Mouse (Mus musculus): Measurements from ENCODE around the gene Lpp. TPM values are rescaled to one million over a fixed set of nuclear protein-coding genes. Genes with fewer than 3 reads are reported as not detected.
A peak's percentile ranks its signal among the peaks of the same experiment; 100 is the strongest.

Lpp gene
- polyA plus RNA-seq, 1 experiment from 2014 or later: 11.9 TPM

- no peaks in the 10 kb centered on the region for H3K9me3 ChIP-seq
- H3K36me3 ChIP-seq: no peaks in the 10 kb centered on the region
- no peak overlapping the region for H3K4me2 ChIP-seq
- peaks cover 12% of the 10 kb centered on the region; the same call in 1 of the 2 replicates for H3K4me1 ChIP-seq (replicated peaks)
- H3K27me3 ChIP-seq: no peaks in the 10 kb centered on the region
- no peak overlapping the region for H3K27ac ChIP-seq
- no peak overlapping the region for H3K4me3 ChIP-seq
- 90% methylated on average over 3 of the region's 3 CpGs for WGBS
- H3K9ac ChIP-seq: no peak overlapping the region
- no peak for ATAC-seq (ENCODE audit: low FRiP score)
Observed at GRCm38 (mm10) chr16:24427606-24428005, 34.3 kb downstream of the Lpp start.

GRCm38 (mm10) chr16:24428055-24428454, 34.7 kb downstream of the Lpp start:
- Histone ChIP-seq H3K4me2 (no peak overlapping the region), H3K9ac (no peak overlapping the region), H3K36me3 (no peaks in the 10 kb centered on the region), H3K9me3 (no peaks in the 10 kb centered on the region), H3K4me1 (replicated peaks) (peaks cover 11% of the 10 kb centered on the region; the same call in 1 of the 2 replicates), H3K27ac (no peak overlapping the region), H3K4me3 (no peak overlapping the region), H3K27me3 (no peaks in the 10 kb centered on the region)
- WGBS: 77% methylated on average over 4 of the region's 4 CpGs
- ATAC-seq (ENCODE audit: low FRiP score): no peak

DNA sequence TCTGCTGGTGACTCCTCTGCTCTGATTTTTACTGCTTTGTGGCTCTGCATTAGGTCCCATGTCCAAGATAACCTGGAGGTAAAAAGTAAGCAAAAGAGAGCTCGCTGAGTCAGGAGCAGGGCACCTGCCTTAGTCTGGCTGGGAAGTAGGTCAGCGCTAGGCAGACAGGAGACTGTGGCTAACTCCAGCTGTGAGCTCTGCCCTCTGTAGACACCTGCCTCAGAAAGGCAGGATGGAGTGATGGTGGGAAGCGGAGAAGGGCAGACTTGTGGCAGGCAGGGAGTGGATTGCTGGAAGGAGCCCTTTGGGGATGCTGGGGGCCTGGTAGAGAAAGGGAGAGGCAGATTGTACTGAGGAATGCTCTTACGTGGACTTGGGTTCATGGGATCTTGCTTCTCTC, 35.4 kb downstream of the Lpp start:
- no peaks in the 10 kb centered on the region for H3K36me3 ChIP-seq
- H3K4me2 ChIP-seq: no peak overlapping the region
- 85% methylated on average over 4 of the region's 4 CpGs for WGBS
- no peak overlapping the region for H3K27ac ChIP-seq
- no peak for ATAC-seq (ENCODE audit: low FRiP score)
- no peaks in the 10 kb centered on the region for H3K9me3 ChIP-seq
- no peak overlapping the region; the same call in 1 of the 2 replicates for H3K9ac ChIP-seq
- H3K27me3 ChIP-seq: no peaks in the 10 kb centered on the region
- H3K4me1 ChIP-seq (replicated peaks): peaks cover 11% of the 10 kb centered on the region
- no peak overlapping the region for H3K4me3 ChIP-seq

- H3K4me3 ChIP-seq: no peak overlapping the region
- peaks cover 16% of the 10 kb centered on the region for H3K4me1 ChIP-seq (replicated peaks)
- H3K9me3 ChIP-seq: no peaks in the 10 kb centered on the region
- H3K4me2 ChIP-seq: no peak overlapping the region
- H3K36me3 ChIP-seq: no peaks in the 10 kb centered on the region
- 71% methylated on average over 5 of the region's 5 CpGs for WGBS
- H3K27me3 ChIP-seq: no peaks in the 10 kb centered on the region
- no peak overlapping the region for H3K9ac ChIP-seq
- no peak overlapping the region for H3K27ac ChIP-seq
- ATAC-seq (ENCODE audit: low FRiP score): no peak
Observed at GRCm38 (mm10) chr16:24429691-24430090, 36.4 kb downstream of the Lpp start.

DNA sequence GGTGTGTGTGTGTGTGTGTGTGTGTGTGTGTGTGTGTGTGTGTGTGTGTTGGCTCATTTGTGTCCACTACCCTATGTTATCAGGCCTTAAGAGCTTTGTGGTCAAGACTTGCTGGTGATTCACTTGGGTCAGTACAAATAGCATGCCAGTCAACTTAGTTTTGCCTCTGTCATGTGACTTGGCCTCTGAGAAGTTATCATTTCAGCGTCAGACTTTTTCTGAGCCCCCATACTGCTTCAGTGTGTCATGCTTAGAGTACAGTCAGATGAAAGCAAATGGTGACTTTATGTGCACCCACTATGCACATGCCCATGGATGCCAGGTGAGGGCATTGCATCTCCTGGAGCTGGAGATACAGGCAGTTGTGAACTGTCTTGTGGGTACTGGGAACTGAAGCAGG, 38.5 kb downstream of the Lpp start:
- Histone ChIP-seq H3K36me3 (no peaks in the 10 kb centered on the region), H3K9me3 (no peaks in the 10 kb centered on the region), H3K9ac (no peak overlapping the region), H3K27ac (no peak overlapping the region), H3K4me1 (replicated peaks) (peaks cover 26% of the 10 kb centered on the region), H3K4me2 (no peak overlapping the region), H3K4me3 (no peak overlapping the region), H3K27me3 (no peaks in the 10 kb centered on the region)
- no peak for ATAC-seq (ENCODE audit: low FRiP score)
- 92% methylated on average over 1 of the region's 1 CpGs for WGBS

GRCm38 (mm10) chr16:24433563-24433962, 40.3 kb downstream of the Lpp start:
- Histone ChIP-seq H3K4me3 (no peak overlapping the region), H3K27ac (no peak overlapping the region), H3K27me3 (no peaks in the 10 kb centered on the region), H3K9ac (no peak overlapping the region), H3K4me2 (no peak overlapping the region), H3K9me3 (no peaks in the 10 kb centered on the region), H3K36me3 (no peaks in the 10 kb centered on the region), H3K4me1 (replicated peaks) (peaks cover 30% of the 10 kb centered on the region)
- ATAC-seq (ENCODE audit: low FRiP score): no peak
- WGBS: 29% methylated on average over 7 of the region's 7 CpGs

GRCm38 (mm10) chr16:24434026-24434425, 40.7 kb downstream of the Lpp start:
- Histone ChIP-seq H3K36me3 (no peaks in the 10 kb centered on the region), H3K27me3 (no peaks in the 10 kb centered on the region), H3K4me3 (no peak overlapping the region), H3K9ac (no peak overlapping the region), H3K4me1 (replicated peaks) (peaks cover 28% of the 10 kb centered on the region), H3K9me3 (no peaks in the 10 kb centered on the region), H3K27ac (peak overlapping the region; percentile 31), H3K4me2 (no peak overlapping the region)
- ATAC-seq (ENCODE audit: low FRiP score): peak; percentile 30; the same call in 1 of the 2 replicates
- WGBS: 72% methylated on average over 7 of the region's 7 CpGs

DNA sequence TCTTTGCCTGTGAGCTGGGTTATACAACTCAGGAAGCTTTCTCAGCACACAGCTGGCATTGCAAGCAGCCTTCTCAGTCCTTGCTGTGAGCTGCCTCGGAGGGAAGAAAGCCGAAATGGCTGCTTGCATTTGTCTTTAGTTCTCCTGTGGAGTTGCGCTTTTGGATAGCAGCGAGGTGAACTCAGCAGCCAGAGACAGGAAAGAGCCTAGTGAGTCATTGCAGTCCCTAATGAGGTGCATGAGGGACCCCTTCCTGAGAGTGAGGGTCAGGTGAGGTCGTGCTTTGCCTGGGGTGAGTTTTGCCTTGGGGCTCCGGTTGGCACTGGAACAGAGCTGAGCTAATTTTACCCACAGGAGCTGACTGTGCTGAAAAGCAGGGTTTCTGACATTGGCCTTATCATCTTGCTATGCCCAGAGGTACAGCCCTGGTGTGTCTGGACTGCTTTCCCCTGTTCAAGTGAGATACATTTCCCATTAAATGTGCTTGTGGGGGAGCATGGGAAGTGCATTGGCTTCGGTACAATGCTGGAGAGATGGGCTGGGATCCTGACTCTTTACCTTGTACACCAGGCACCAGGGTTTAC, 41.3 kb downstream of the Lpp start:
- Histone ChIP-seq H3K36me3 (no peaks in the 10 kb centered on the region), H3K9ac (no peak overlapping the region; the same call in 1 of the 2 replicates), H3K4me3 (no peak overlapping the region), H3K4me2 (no peak overlapping the region), H3K9me3 (no peaks in the 10 kb centered on the region), H3K27ac (peak overlapping the region; percentile 31), H3K4me1 (replicated peaks) (peaks cover 28% of the 10 kb centered on the region), H3K27me3 (no peaks in the 10 kb centered on the region)
- ATAC-seq (ENCODE audit: low FRiP score): peak; percentile 44; the same call in 1 of the 2 replicates
- 51% methylated on average over 7 of the region's 7 CpGs for WGBS

DNA sequence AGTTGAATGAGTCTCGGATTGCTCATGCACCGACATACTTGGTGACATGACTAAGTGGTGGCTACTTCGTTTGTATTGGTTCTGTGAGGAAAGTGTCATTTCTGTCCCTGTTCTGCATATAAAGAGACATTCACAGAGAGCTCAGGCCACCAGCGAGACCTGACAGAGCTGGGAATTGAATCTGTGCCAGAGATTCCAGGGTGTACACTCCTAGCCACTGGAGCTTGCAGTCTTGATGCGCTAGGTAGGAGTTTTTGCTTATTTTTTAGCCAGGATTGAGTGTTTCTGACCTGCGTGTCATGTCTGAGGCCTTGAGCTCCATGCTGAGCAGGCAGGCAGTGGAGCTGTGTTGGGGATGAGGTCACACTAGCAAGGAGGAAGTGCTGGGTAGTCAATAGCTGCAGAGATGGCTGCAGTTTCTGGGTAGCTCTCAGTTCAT, 41.8 kb downstream of the Lpp start:
- Histone ChIP-seq H3K27me3 (no peaks in the 10 kb centered on the region), H3K36me3 (no peaks in the 10 kb centered on the region), H3K4me2 (no peak overlapping the region), H3K4me1 (replicated peaks) (peaks cover 28% of the 10 kb centered on the region), H3K9me3 (no peaks in the 10 kb centered on the region), H3K4me3 (no peak overlapping the region), H3K9ac (no peak overlapping the region), H3K27ac (peak overlapping the region; percentile 31; the same call in 1 of the 2 replicates)
- 56% methylated on average over 6 of the region's 6 CpGs for WGBS
- ATAC-seq (ENCODE audit: low FRiP score): no peak; the same call in 1 of the 2 replicates

DNA sequence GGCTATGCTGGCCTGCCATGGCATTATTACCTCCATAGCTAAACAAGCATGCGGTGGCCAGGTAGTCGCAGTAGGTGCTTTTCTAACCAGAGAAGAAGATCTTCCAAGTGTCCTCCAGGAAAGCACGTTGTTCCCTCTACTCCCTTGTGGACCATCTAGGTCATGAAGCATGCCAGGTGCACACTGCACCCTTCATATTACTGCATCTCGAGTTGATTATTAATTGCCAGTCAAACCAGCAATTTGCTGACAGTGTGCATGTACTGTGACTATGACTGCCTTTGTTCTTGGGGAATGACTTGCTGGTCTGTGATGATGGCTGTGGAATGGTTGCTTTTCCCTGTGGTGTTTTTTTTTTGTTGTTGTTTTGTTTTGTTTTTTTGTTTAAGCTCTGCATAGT, 45.1 kb downstream of the Lpp start:
- Histone ChIP-seq H3K9me3 (no peaks in the 10 kb centered on the region), H3K4me1 (replicated peaks) (peaks cover 43% of the 10 kb centered on the region), H3K36me3 (no peaks in the 10 kb centered on the region), H3K9ac (no peak overlapping the region), H3K27me3 (no peaks in the 10 kb centered on the region), H3K4me3 (no peak overlapping the region), H3K27ac (no peak overlapping the region), H3K4me2 (no peak overlapping the region)
- ATAC-seq (ENCODE audit: low FRiP score): no peak
- 83% methylated on average over 4 of the region's 4 CpGs for WGBS

GRCm38 (mm10) chr16:24441338-24441737, 48.0 kb downstream of the Lpp start:
- Histone ChIP-seq H3K27me3 (no peaks in the 10 kb centered on the region), H3K4me3 (no peak overlapping the region), H3K9ac (no peak overlapping the region), H3K4me1 (replicated peaks) (peaks cover 24% of the 10 kb centered on the region), H3K4me2 (no peak overlapping the region), H3K9me3 (no peaks in the 10 kb centered on the region), H3K36me3 (no peaks in the 10 kb centered on the region), H3K27ac (no peak overlapping the region)
- ATAC-seq (ENCODE audit: low FRiP score): no peak
- 25% methylated on average over 1 of the region's 1 CpGs for WGBS

DNA sequence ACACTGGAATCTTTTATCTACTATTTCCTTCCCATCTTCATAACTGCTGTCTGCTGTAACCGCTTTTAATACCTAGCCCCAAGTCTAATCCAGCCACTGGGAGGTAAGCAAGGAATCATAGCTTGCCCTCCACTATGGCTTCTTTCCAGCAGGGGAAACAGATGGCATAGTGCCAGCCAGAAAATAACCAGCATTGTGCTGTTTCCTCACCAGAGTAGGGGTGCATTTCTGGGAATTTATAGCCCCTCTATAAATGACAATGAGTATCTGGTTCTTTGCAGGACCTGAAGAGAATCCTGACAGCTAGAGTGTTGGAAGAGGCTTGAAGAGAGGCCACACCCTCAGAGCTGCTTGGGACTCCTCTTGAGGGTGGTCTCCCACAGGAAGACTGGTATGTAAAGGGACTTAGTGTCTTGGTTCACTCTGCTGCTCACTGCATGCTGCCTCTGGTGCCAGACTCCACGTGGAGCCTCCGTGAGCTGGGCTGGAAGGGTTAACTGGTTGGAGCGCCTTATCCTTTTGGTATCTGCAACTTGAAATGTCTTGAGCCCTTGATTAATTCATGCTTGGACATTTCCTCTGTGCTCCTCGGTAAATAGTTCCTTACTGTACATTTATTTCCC, 49.3 kb downstream of the Lpp start:
- Histone ChIP-seq H3K36me3 (no peaks in the 10 kb centered on the region), H3K4me2 (no peak overlapping the region), H3K27me3 (no peaks in the 10 kb centered on the region), H3K9ac (no peak overlapping the region), H3K9me3 (no peaks in the 10 kb centered on the region), H3K4me1 (replicated peaks) (peaks cover 24% of the 10 kb centered on the region), H3K4me3 (no peak overlapping the region), H3K27ac (no peak overlapping the region)
- no peak for ATAC-seq (ENCODE audit: low FRiP score)
- WGBS: 57% methylated on average over 5 of the region's 5 CpGs

GRCm38 (mm10) chr16:24443123-24443515, 49.8 kb downstream of the Lpp start:
- no peaks in the 10 kb centered on the region for H3K27me3 ChIP-seq
- no peaks in the 10 kb centered on the region for H3K9me3 ChIP-seq
- no peak overlapping the region for H3K27ac ChIP-seq
- WGBS: 58% methylated on average over 7 of the region's 7 CpGs
- peaks cover 23% of the 10 kb centered on the region for H3K4me1 ChIP-seq (replicated peaks)
- no peak for ATAC-seq (ENCODE audit: low FRiP score)
- no peaks in the 10 kb centered on the region for H3K36me3 ChIP-seq
- H3K4me2 ChIP-seq: no peak overlapping the region
- H3K4me3 ChIP-seq: no peak overlapping the region
- no peak overlapping the region for H3K9ac ChIP-seq
